Mouse (Mus musculus) forebrain, embryonic 16.5 days (tissue): ENCODE results near the gene Cpeb1. TPM values are rescaled to one million over a fixed set of nuclear protein-coding genes. Genes with fewer than 3 reads are reported as not detected.

ENCODE experiments used
- ATAC-seq: fragments of 200-750 bp; cut with Nextera tagmentation; 2 replicates; pipeline ENCODE4 v1.8.0; 2017; ENCODE audit warnings: mild to moderate bottlenecking, moderate library complexity
- H3K27ac ChIP-seq: fragments of 300-500 bp; sonication (generic); 2 replicates; pipeline ENCODE4 v1.5.1; 2014; ENCODE audit warnings: low read length, control low read depth
- H3K27me3 ChIP-seq: fragments of 300-500 bp; sonication (generic); replicated peaks from 2 replicates; pipeline ENCODE4 v1.6.1; 2014; ENCODE audit warnings: low read length; ENCODE audit not compliant: control insufficient read depth, insufficient read depth
- H3K36me3 ChIP-seq: fragments of 300-500 bp; sonication (generic); 2 replicates; pipeline ENCODE4 v1.6.1; 2014; ENCODE audit not compliant: control insufficient read depth, insufficient read depth
- H3K4me1 ChIP-seq: fragments of 300-500 bp; sonication (generic); replicated peaks from 2 replicates; pipeline ENCODE4 v1.6.1; 2014; ENCODE audit warnings: low read length; ENCODE audit not compliant: control insufficient read depth, insufficient read depth
- H3K4me2 ChIP-seq: fragments of 300-500 bp; sonication (generic); 2 replicates; pipeline ENCODE4 v1.6.1; 2014; ENCODE audit warnings: mild to moderate bottlenecking, low read length, control low read depth
- H3K4me3 ChIP-seq: fragments of 300-500 bp; sonication (generic); replicated peaks from 2 replicates; pipeline ENCODE4 v1.5.1; 2014; ENCODE audit warnings: mild to moderate bottlenecking, low read length, control low read depth
- H3K9ac ChIP-seq: fragments of 300-500 bp; sonication (generic); replicated peaks from 2 replicates; pipeline ENCODE4 v1.6.1; 2014; ENCODE audit warnings: low read depth, low read length, control low read depth
- H3K9me3 ChIP-seq: fragments of 300-500 bp; sonication (generic); 2 replicates; pipeline ENCODE4 v1.6.1; 2016; ENCODE audit warnings: low read length; ENCODE audit not compliant: control insufficient read depth
- WGBS: fragments of 180-500 bp; shearing (Covaris S2); extraction: QIAGEN DNeasy Blood & Tissue Kit; methylation state at CpG from one replicate; pipeline ENCODE4 v1.1.7; 2014; 5-methylcytosine and 5-hydroxymethylcytosine counted together
- polyA plus RNA-seq: library from polyadenylated mRNA; unstranded; fragments of >200 nt; fragmentation: Nextera tagmentation; extraction: Ambion mirVana; gene quantifications from 2 replicates; pipeline ENCODE4 v1.2.1, GENCODE M21; 2015

The Cpeb1 gene
- polyA plus RNA-seq, 1 experiment from 2014 or later, result 2.9 TPM

GRCm38 (mm10) chr7:81337785-81338521, 117.3 kb downstream of the Cpeb1 start:
- ATAC-seq, result no peak
- Histone ChIP-seq H3K27ac (no peak overlapping the region), H3K27me3 (no peaks in the 10 kb centered on the region), H3K36me3 (peaks cover 21% of the 10 kb centered on the region), H3K9me3 (no peaks in the 10 kb centered on the region), H3K4me3 (no peak overlapping the region), H3K4me1 (peaks cover 12% of the 10 kb centered on the region), H3K9ac (no peak overlapping the region), H3K4me2 (no peak overlapping the region)
- 97% methylated on average over 21 of the region's 21 CpGs for WGBS

- Histone ChIP-seq H3K27me3 (no peaks in the 10 kb centered on the region), H3K36me3 (peaks cover 16% of the 10 kb centered on the region)
- WGBS, result 38% methylated on average over 8 of the region's 8 CpGs
These were observed 118.9 kb downstream of the Cpeb1 start for GRCm38 (mm10) chr7:81336432-81336786.

GRCm38 (mm10) chr7:81335705-81336431, 119.4 kb downstream of the Cpeb1 start:
- Histone ChIP-seq H3K4me3 (no peak overlapping the region), H3K9me3 (no peaks in the 10 kb centered on the region), H3K36me3 (peaks cover 12% of the 10 kb centered on the region), H3K4me1 (0 out of 2 replicates have a peak, but pooled peaks cover 2% of the 10 kb centered on the region), H3K9ac (no peak overlapping the region), H3K4me2 (no peak overlapping the region), H3K27me3 (no peaks in the 10 kb centered on the region), H3K27ac (no peak overlapping the region)
- 51% methylated on average over 18 of the region's 18 CpGs for WGBS
- ATAC-seq, result no peak

More at GRCm38 (mm10) chr7:81336432-81336786, 118.9 kb downstream of the Cpeb1 start:
- Histone ChIP-seq H3K4me3 (no peak overlapping the region), H3K4me1 (0 out of 2 replicates have a peak, but pooled peaks cover 3% of the 10 kb centered on the region), H3K9ac (no peak overlapping the region), H3K27ac (no peak overlapping the region), H3K9me3 (no peaks in the 10 kb centered on the region), H3K4me2 (no peak overlapping the region)
- ATAC-seq, result no peak

- Histone ChIP-seq H3K9me3 (no peaks in the 10 kb centered on the region), H3K9ac (no peak overlapping the region), H3K27ac (no peak overlapping the region), H3K27me3 (no peaks in the 10 kb centered on the region), H3K36me3 (peaks cover 3% of the 10 kb centered on the region; the same call in 1 of the 2 replicates), H3K4me2 (no peak overlapping the region), H3K4me3 (no peak overlapping the region), H3K4me1 (0 out of 2 replicates have a peak, but pooled peaks cover 2% of the 10 kb centered on the region)
- ATAC-seq, result no peak
- 84% methylated on average over 7 of the region's 7 CpGs for WGBS
These were observed 123.4 kb downstream of the Cpeb1 start for GRCm38 (mm10) chr7:81331851-81332250.

- no peak for ATAC-seq
- Histone ChIP-seq H3K27me3 (no peaks in the 10 kb centered on the region), H3K4me3 (no peak overlapping the region), H3K36me3 (peaks cover 3% of the 10 kb centered on the region; the same call in 1 of the 2 replicates), H3K9me3 (no peaks in the 10 kb centered on the region), H3K9ac (no peak overlapping the region), H3K4me2 (no peak overlapping the region), H3K27ac (no peak overlapping the region), H3K4me1 (no peaks in the 10 kb centered on the region)
- WGBS, result 31% methylated on average over 3 of the region's 3 CpGs
These were observed 124.5 kb downstream of the Cpeb1 start for GRCm38 (mm10) chr7:81330767-81331166.

GRCm38 (mm10) chr7:81327661-81328060, 127.6 kb downstream of the Cpeb1 start:
- Histone ChIP-seq H3K9ac (no peak overlapping the region), H3K9me3 (no peaks in the 10 kb centered on the region), H3K4me1 (no peaks in the 10 kb centered on the region), H3K36me3 (peaks cover 3% of the 10 kb centered on the region; the same call in 1 of the 2 replicates), H3K27ac (no peak overlapping the region), H3K4me3 (no peak overlapping the region), H3K4me2 (no peak overlapping the region), H3K27me3 (no peaks in the 10 kb centered on the region)
- WGBS, result 86% methylated on average over 10 of the region's 10 CpGs
- ATAC-seq, result no peak

- 88% methylated on average over 6 of the region's 6 CpGs for WGBS
- Histone ChIP-seq H3K27ac (no peak overlapping the region), H3K9me3 (no peaks in the 10 kb centered on the region), H3K9ac (no peak overlapping the region), H3K4me1 (no peaks in the 10 kb centered on the region), H3K27me3 (no peaks in the 10 kb centered on the region), H3K4me3 (no peak overlapping the region), H3K36me3 (no peaks in the 10 kb centered on the region), H3K4me2 (no peak overlapping the region)
- ATAC-seq, result no peak
These were observed 128.4 kb downstream of the Cpeb1 start for GRCm38 (mm10) chr7:81326859-81327258.

GRCm38 (mm10) chr7:81326043-81326442, 129.2 kb downstream of the Cpeb1 start:
- no peaks in the 10 kb centered on the region for H3K27me3 ChIP-seq
- H3K9ac ChIP-seq, result no peak overlapping the region
- WGBS, result 94% methylated on average over 12 of the region's 12 CpGs
- H3K27ac ChIP-seq, result no peak overlapping the region
- no peaks in the 10 kb centered on the region for H3K4me1 ChIP-seq
- ATAC-seq, result no peak
- H3K9me3 ChIP-seq, result no peaks in the 10 kb centered on the region
- H3K4me3 ChIP-seq, result no peak overlapping the region
- H3K36me3 ChIP-seq, result no peaks in the 10 kb centered on the region
- no peak overlapping the region for H3K4me2 ChIP-seq

GRCm38 (mm10) chr7:81321776-81322175, 133.5 kb downstream of the Cpeb1 start:
- no peak for ATAC-seq
- Histone ChIP-seq H3K4me2 (no peak overlapping the region), H3K27me3 (no peaks in the 10 kb centered on the region), H3K9me3 (no peaks in the 10 kb centered on the region), H3K27ac (no peak overlapping the region), H3K4me3 (no peak overlapping the region), H3K36me3 (no peaks in the 10 kb centered on the region), H3K4me1 (no peaks in the 10 kb centered on the region), H3K9ac (no peak overlapping the region)
- whole genome bisulfite sequencing, result 83% methylated on average over 5 of the region's 5 CpGs
